Mouse (Mus musculus): ENCODE measurements around the gene Hnrnpm. TPM values are rescaled to one million over a fixed set of nuclear protein-coding genes. Genes with fewer than 3 reads are reported as not detected.

Hnrnpm gene
- polyA plus RNA-seq, 2 experiments: 136 to 143 TPM

DNA sequence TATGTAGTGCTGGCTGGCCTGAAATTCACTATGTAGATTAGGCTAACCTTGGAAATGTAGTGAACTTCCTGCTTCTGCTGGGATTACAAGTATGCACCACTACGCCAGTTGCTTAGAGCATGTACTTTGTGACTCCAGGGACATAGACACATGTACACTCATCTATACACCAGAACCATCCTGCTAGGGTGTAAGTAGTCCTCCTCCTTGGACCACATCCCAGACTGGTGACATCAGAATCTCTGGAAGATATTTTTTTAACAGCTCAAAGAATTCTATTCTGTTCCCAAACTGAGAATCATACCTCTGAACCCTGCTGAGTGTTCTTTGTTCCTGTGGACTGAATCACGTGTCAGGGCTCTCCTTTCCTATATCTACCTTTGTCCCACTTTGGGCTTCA is 49.6 kb downstream of the Hnrnpm start:
- 70% methylated on average over 2 of the region's 2 CpGs for WGBS (ENCODE audit: insufficient replicate concordance)
- DNase-seq (ENCODE audit: low read depth in 3 of 3, low spot score in 3 of 3) (no peak), ATAC-seq (ENCODE audit: insufficient read depth) (no peak)
- H3K9ac ChIP-seq (replicated peaks): no peak overlapping the region
- H3K9me3 ChIP-seq (ENCODE audit: control insufficient read depth, low read length): no peaks in the 10 kb centered on the region
- peaks cover 0 to 9% of the 10 kb centered on the region in 2 experiments; a peak in 1 of 4 replicates for H3K4me1 ChIP-seq (replicated peaks; ENCODE audit: control insufficient read depth in 2 of 2, insufficient read depth in 2 of 2, low read length in 1 of 2)
- no peak overlapping the region for H3K4me2 ChIP-seq (ENCODE audit: low read depth)
- H3K36me3 ChIP-seq (replicated peaks; ENCODE audit: control insufficient read depth, insufficient read depth, low read depth): no peaks in the 10 kb centered on the region; the same call in none of the 2 replicates
- H3K4me3 ChIP-seq (ENCODE audit: insufficient read depth in 1 of 2, low read depth in 2 of 2, low read length in 2 of 2): no peak overlapping the region
- no peaks in the 10 kb centered on the region for H3K27me3 ChIP-seq (ENCODE audit: control insufficient read depth, insufficient read depth, low read length)
- H3K27ac ChIP-seq: no peak overlapping the region
- TF ChIP-seq CTCF (IDR thresholded peaks at IDR 0.05; ENCODE audit: low read depth) (no peak), EP300 (IDR thresholded peaks at IDR 0.05; ENCODE audit: low read depth) (no peak)

GRCm38 (mm10) chr17:33631796-33632195 is 54.9 kb downstream of the Hnrnpm start:
- TF ChIP-seq EP300 (IDR thresholded peaks at IDR 0.05; ENCODE audit: low read depth) (no peak), CTCF (IDR thresholded peaks at IDR 0.05; ENCODE audit: low read depth) (no peak)
- H3K4me3 ChIP-seq (ENCODE audit: insufficient read depth in 1 of 2, low read depth in 2 of 2, low read length in 2 of 2): no peak overlapping the region
- no peak overlapping the region for H3K9ac ChIP-seq (replicated peaks)
- no peaks in the 10 kb centered on the region for H3K9me3 ChIP-seq (ENCODE audit: control insufficient read depth, low read length)
- no peak overlapping the region for H3K4me2 ChIP-seq (ENCODE audit: low read depth)
- WGBS (ENCODE audit: insufficient replicate concordance): 79% methylated on average over 5 of the region's 5 CpGs
- no peak overlapping the region for H3K27ac ChIP-seq
- H3K4me1 ChIP-seq (replicated peaks; ENCODE audit: control insufficient read depth in 2 of 2, insufficient read depth in 2 of 2, low read length in 1 of 2): peaks cover 11 to 21% of the 10 kb centered on the region in 2 experiments
- H3K36me3 ChIP-seq (replicated peaks; ENCODE audit: control insufficient read depth, insufficient read depth, low read depth): peaks cover 4% of the 10 kb centered on the region
- no peak for ATAC-seq (ENCODE audit: insufficient read depth)
- H3K27me3 ChIP-seq (ENCODE audit: control insufficient read depth, insufficient read depth, low read length): no peaks in the 10 kb centered on the region
- no peak for DNase-seq (ENCODE audit: low read depth in 3 of 3, low spot score in 3 of 3)

- 88% methylated on average over 9 of the region's 9 CpGs for WGBS (ENCODE audit: insufficient replicate concordance)
- Histone ChIP-seq H3K9ac (replicated peaks) (no peak overlapping the region), H3K4me1 (replicated peaks; ENCODE audit: control insufficient read depth in 2 of 2, insufficient read depth in 2 of 2, low read length in 1 of 2) (peaks cover 11 to 21% of the 10 kb centered on the region in 2 experiments), H3K36me3 (replicated peaks; ENCODE audit: control insufficient read depth, insufficient read depth, low read depth) (peaks cover 4% of the 10 kb centered on the region; the same call in 1 of the 2 replicates), H3K27ac (no peak overlapping the region), H3K27me3 (ENCODE audit: control insufficient read depth, insufficient read depth, low read length) (no peaks in the 10 kb centered on the region), H3K4me3 (ENCODE audit: insufficient read depth in 1 of 2, low read depth in 2 of 2, low read length in 2 of 2) (no peak overlapping the region), H3K9me3 (ENCODE audit: control insufficient read depth, low read length) (no peaks in the 10 kb centered on the region), H3K4me2 (ENCODE audit: low read depth) (no peak overlapping the region)
- ATAC-seq (ENCODE audit: insufficient read depth) (no peak), DNase-seq (ENCODE audit: low read depth in 3 of 3, low spot score in 3 of 3) (no peak)
- TF ChIP-seq CTCF (IDR thresholded peaks at IDR 0.05; ENCODE audit: low read depth) (no peak), EP300 (IDR thresholded peaks at IDR 0.05; ENCODE audit: low read depth) (no peak)
Observed at GRCm38 (mm10) chr17:33631236-33631635, 55.4 kb downstream of the Hnrnpm start.

DNA sequence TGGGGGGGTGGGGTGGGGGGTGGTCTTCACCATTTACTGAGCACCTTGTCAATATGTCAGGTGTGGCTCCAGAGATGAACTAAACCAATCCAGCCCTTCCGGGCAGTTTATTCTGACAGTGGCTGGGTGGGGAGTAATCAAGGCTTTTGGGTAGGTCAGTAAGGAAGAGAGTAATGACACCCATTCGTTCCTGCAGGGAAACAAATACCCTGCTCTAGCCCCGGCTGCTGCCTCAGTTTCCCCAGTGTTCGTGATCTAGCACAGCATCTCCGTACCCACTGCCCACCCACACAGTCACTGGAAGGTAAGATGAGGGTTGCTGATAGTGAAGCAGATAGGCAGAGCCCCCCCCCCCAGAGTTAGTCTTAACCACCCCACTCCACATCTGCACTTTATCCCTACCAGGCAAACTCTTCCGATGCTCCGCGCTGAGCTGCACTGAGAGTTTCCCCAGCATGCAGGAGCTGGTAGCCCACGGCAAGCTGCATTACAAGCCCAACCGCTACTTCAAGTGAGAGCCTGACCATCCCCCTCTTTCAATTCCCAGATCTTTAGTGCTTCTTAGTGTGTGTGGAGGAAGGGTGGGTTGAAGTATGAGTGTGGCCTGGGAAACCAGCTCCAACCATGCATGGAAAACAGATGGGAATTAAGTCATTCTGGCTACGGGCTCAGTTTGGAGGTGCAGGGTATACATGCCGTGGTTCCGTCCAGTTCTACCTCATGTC is 56.3 kb downstream of the Hnrnpm start:
- Histone ChIP-seq H3K36me3 (replicated peaks; ENCODE audit: control insufficient read depth, insufficient read depth, low read depth) (peaks cover 4% of the 10 kb centered on the region; the same call in 1 of the 2 replicates), H3K4me3 (ENCODE audit: insufficient read depth in 1 of 2, low read depth in 2 of 2, low read length in 2 of 2) (peak overlapping the region; percentile 72 to 80; a peak in 3 of 4 replicates), H3K27me3 (ENCODE audit: control insufficient read depth, insufficient read depth, low read length) (no peaks in the 10 kb centered on the region), H3K27ac (peak overlapping the region; percentile 97), H3K9me3 (ENCODE audit: control insufficient read depth, low read length) (no peaks in the 10 kb centered on the region), H3K4me2 (ENCODE audit: low read depth) (peak overlapping the region; percentile 95), H3K4me1 (replicated peaks; ENCODE audit: control insufficient read depth in 2 of 2, insufficient read depth in 2 of 2, low read length in 1 of 2) (peaks cover 11 to 21% of the 10 kb centered on the region in 2 experiments), H3K9ac (replicated peaks) (peak overlapping the region; percentile 77; the same call in 1 of the 2 replicates)
- no peak for ATAC-seq (ENCODE audit: insufficient read depth)
- TF ChIP-seq CTCF (IDR thresholded peaks at IDR 0.05; ENCODE audit: low read depth): no peak
- TF ChIP-seq EP300 (IDR thresholded peaks at IDR 0.05; ENCODE audit: low read depth): no peak
- WGBS (ENCODE audit: insufficient replicate concordance): 91% methylated on average over 13 of the region's 13 CpGs
- no peak for DNase-seq (ENCODE audit: low read depth in 3 of 3, low spot score in 3 of 3)

DNA sequence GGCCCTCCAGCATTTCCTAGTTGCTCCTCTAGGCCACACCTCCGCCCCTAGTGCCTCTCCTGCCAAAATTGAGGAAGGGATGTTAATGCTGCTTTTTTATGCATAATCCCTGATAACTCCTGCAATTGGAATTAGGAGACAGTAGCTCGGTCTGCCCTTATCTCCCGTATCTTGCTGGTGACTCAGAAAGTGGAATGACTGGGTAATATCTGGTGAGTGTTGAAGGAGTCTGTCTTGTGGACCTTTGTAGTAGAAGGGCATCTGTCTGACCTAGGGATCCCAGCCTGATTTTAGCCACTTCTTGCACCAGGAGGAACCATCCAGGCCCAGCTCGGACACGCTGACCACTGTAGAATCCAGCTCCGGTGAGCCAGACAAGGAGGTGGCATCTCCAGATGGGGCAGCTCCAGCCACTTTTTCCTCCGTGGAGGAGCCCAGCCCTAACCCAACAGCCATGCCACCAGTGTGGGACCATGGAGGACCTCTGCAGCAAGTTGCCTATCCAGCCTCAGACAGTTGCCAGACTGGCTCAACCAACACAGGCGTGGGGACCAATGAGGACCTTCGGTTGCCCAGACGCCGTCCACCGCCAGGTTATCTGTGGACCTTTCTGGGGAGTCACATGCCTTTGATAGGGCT is 57.1 kb downstream of the Hnrnpm start:
- TF ChIP-seq CTCF (IDR thresholded peaks at IDR 0.05; ENCODE audit: low read depth) (no peak), EP300 (IDR thresholded peaks at IDR 0.05; ENCODE audit: low read depth) (0 out of 2 replicates have a peak, but pooled peaks have one; percentile 31)
- WGBS (ENCODE audit: insufficient replicate concordance): 52% methylated on average over 12 of the region's 12 CpGs
- peaks cover 4% of the 10 kb centered on the region; the same call in 1 of the 2 replicates for H3K36me3 ChIP-seq (replicated peaks; ENCODE audit: control insufficient read depth, insufficient read depth, low read depth)
- H3K27me3 ChIP-seq (ENCODE audit: control insufficient read depth, insufficient read depth, low read length): no peaks in the 10 kb centered on the region
- no peaks in the 10 kb centered on the region for H3K9me3 ChIP-seq (ENCODE audit: control insufficient read depth, low read length)
- H3K4me1 ChIP-seq (replicated peaks; ENCODE audit: control insufficient read depth in 2 of 2, insufficient read depth in 2 of 2, low read length in 1 of 2): peaks cover 11 to 21% of the 10 kb centered on the region in 2 experiments
- H3K4me2 ChIP-seq (ENCODE audit: low read depth): peak overlapping the region; percentile 95
- ATAC-seq (ENCODE audit: insufficient read depth): peak; percentile 68
- H3K27ac ChIP-seq: peak overlapping the region; percentile 97
- no peak for DNase-seq (ENCODE audit: low read depth in 3 of 3, low spot score in 3 of 3)
- H3K4me3 ChIP-seq (ENCODE audit: insufficient read depth in 1 of 2, low read depth in 2 of 2, low read length in 2 of 2): peak overlapping the region; percentile 72 to 80
- peak overlapping the region; percentile 77 for H3K9ac ChIP-seq (replicated peaks)

All from liver, embryonic 14.5 days (tissue).